Mouse (Mus musculus): ENCODE measurements around the gene Cxcl16. TPM values are rescaled to one million over a fixed set of nuclear protein-coding genes. Genes with fewer than 3 reads are reported as not detected.

Gene Cxcl16
- total and polyA plus RNA-seq, 3 experiments: not detected

DNA sequence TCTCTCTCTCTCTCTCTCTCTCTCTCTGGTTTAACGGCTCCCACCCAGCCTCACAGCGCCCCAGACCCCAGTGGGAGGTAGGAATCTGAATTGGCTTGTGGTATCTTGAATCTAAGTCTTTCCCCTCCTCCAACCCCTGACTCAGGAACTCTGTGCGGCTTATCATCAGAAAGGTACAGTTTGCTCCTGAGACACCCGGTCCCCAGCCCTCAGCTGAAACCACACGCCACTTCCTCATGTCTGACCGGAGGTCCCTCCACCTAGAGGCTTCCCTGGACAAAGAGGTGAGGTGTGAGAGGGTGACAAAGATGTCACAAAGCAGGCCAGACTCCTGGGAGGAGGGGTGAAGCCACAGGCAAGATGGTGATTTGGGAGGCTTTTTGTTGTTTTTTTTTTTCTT is 22.4 kb downstream of the Cxcl16 start:
- Histone ChIP-seq H3K4me1 (ENCODE audit: insufficient read depth, low read depth, low read length) (peaks cover 56% of the 10 kb centered on the region), H3K9me3 (replicated peaks) (no peaks in the 10 kb centered on the region), H3K36me3 (replicated peaks) (peaks cover 85% of the 10 kb centered on the region), H3K4me3 (ENCODE audit: low read depth, low read length) (no peak overlapping the region; the same call in 1 of the 2 replicates), H3K27me3 (ENCODE audit: insufficient read depth, low read length) (no peaks in the 10 kb centered on the region)
- DNase-seq (ENCODE audit: low spot score) (no peak), ATAC-seq (ENCODE audit: extremely low read depth, insufficient number of reproducible peaks, low FRiP score, poor library complexity, severe bottlenecking) (0 out of 2 replicates have a peak, but pooled peaks have one; percentile 9)
- TF ChIP-seq GATA2 (IDR thresholded peaks at IDR 0.05; ENCODE audit: borderline replicate concordance, low read depth, low read length) (no peak), TAL1 (conservative IDR thresholded peaks at IDR 0.05; ENCODE audit: low read depth, low read length) (no peak), GATA1 (IDR thresholded peaks at IDR 0.05; ENCODE audit: borderline replicate concordance, low read length) (no peak), CTCF (IDR thresholded peaks at IDR 0.05; ENCODE audit: low read depth, low read length) (no peak), POLR2AphosphoS5 (IDR thresholded peaks at IDR 0.05; ENCODE audit: insufficient replicate concordance, low read depth, low read length) (no peak)

DNA sequence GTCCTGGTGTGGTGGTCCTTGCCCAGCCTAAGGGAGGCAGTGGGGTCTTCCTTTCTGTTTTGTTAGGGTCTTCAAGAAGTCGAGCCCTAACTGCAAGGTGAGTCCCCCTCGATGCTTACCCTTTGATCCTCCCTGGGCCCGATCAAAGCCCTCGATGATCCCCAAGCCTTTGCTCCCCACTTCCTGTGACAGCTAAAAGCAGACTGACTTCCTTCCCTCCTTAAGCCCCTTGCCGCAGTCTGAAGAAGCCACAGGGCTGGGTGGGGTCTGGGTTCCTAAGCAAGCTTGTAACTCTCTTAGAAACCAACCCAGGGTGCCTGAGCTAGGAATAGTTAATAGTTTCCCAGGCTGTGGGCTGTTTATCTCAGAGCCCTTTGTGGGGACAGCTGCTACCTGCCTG is 24.3 kb downstream of the Cxcl16 start:
- DNase-seq (ENCODE audit: low spot score): no peak
- ATAC-seq (ENCODE audit: extremely low read depth, insufficient number of reproducible peaks, low FRiP score, poor library complexity, severe bottlenecking): no peak
- Histone ChIP-seq H3K9me3 (replicated peaks) (no peaks in the 10 kb centered on the region), H3K4me1 (ENCODE audit: insufficient read depth, low read depth, low read length) (peaks cover 66% of the 10 kb centered on the region), H3K27me3 (ENCODE audit: insufficient read depth, low read length) (no peaks in the 10 kb centered on the region), H3K36me3 (replicated peaks) (peaks cover 69% of the 10 kb centered on the region), H3K4me3 (ENCODE audit: low read depth, low read length) (no peak overlapping the region)
- TF ChIP-seq GATA2 (IDR thresholded peaks at IDR 0.05; ENCODE audit: borderline replicate concordance, low read depth, low read length): no peak
- no peak for TF ChIP-seq TAL1 (conservative IDR thresholded peaks at IDR 0.05; ENCODE audit: low read depth, low read length)
- no peak for TF ChIP-seq CTCF (IDR thresholded peaks at IDR 0.05; ENCODE audit: low read depth, low read length)
- TF ChIP-seq POLR2AphosphoS5 (IDR thresholded peaks at IDR 0.05; ENCODE audit: insufficient replicate concordance, low read depth, low read length): no peak
- TF ChIP-seq GATA1 (IDR thresholded peaks at IDR 0.05; ENCODE audit: borderline replicate concordance, low read length): no peak

DNA sequence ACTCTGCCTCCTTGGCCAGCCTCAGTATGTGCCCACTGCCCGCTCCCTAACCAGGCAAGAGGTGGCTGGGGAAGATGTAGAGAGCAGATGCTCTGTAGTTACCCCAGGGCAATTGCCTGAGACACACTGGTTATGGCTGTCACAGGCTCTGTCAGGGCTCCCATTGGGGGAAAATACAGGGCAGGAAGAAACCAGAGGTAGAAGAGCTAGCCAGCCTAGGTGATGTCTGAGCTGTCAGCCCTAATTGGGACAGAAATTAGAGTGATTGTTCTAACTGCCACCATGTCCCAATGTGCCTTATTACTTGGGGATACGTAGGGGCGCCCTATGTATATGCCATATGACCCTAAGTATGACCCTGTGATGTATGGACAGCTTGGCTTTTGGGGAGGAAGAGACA is 25.8 kb downstream of the Cxcl16 start:
- Histone ChIP-seq H3K4me3 (ENCODE audit: low read depth, low read length) (peak overlapping the region; percentile 79), H3K4me1 (ENCODE audit: insufficient read depth, low read depth, low read length) (peaks cover 66% of the 10 kb centered on the region), H3K36me3 (replicated peaks) (peaks cover 53% of the 10 kb centered on the region), H3K27me3 (ENCODE audit: insufficient read depth, low read length) (peaks cover 7% of the 10 kb centered on the region), H3K9me3 (replicated peaks) (no peaks in the 10 kb centered on the region)
- TF ChIP-seq POLR2AphosphoS5 (IDR thresholded peaks at IDR 0.05; ENCODE audit: insufficient replicate concordance, low read depth, low read length): no peak
- no peak for TF ChIP-seq TAL1 (conservative IDR thresholded peaks at IDR 0.05; ENCODE audit: low read depth, low read length)
- no peak for ATAC-seq (ENCODE audit: extremely low read depth, insufficient number of reproducible peaks, low FRiP score, poor library complexity, severe bottlenecking)
- no peak for DNase-seq (ENCODE audit: low spot score)

DNA sequence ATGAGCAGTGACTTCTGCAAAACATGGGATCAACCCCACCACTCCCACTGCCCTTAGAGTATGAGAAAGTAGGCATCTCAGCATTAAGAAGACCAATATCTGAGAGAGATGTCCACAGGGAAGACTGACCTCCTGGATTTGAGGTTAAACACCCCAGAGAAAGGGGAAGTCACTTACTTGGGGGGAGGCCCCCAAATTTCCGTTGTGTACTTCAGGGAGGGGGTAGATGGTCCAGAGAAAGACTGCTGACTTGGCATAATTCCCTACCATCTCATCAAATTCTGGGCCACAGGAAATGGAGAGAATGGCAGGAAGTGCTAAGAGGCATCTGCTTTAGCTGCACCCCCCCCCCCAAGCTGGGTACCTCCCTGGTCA is 26.2 kb downstream of the Cxcl16 start:
- H3K36me3 ChIP-seq (replicated peaks): peaks cover 49% of the 10 kb centered on the region
- ATAC-seq (ENCODE audit: extremely low read depth, insufficient number of reproducible peaks, low FRiP score, poor library complexity, severe bottlenecking) (peak; percentile 10; the same call in 1 of the 2 replicates), DNase-seq (ENCODE audit: low spot score) (peak; percentile 48)
- H3K4me1 ChIP-seq (ENCODE audit: insufficient read depth, low read depth, low read length): peaks cover 66% of the 10 kb centered on the region
- no peak for TF ChIP-seq TAL1 (conservative IDR thresholded peaks at IDR 0.05; ENCODE audit: low read depth, low read length)
- no peak for TF ChIP-seq GATA1 (IDR thresholded peaks at IDR 0.05; ENCODE audit: borderline replicate concordance, low read length)
- no peak for TF ChIP-seq CTCF (IDR thresholded peaks at IDR 0.05; ENCODE audit: low read depth, low read length)
- no peak for TF ChIP-seq GATA2 (IDR thresholded peaks at IDR 0.05; ENCODE audit: borderline replicate concordance, low read depth, low read length)
- TF ChIP-seq POLR2AphosphoS5 (IDR thresholded peaks at IDR 0.05; ENCODE audit: insufficient replicate concordance, low read depth, low read length): no peak
- peak overlapping the region; percentile 79 for H3K4me3 ChIP-seq (ENCODE audit: low read depth, low read length)
- peaks cover 7% of the 10 kb centered on the region for H3K27me3 ChIP-seq (ENCODE audit: insufficient read depth, low read length)
- H3K9me3 ChIP-seq (replicated peaks): no peaks in the 10 kb centered on the region

DNA sequence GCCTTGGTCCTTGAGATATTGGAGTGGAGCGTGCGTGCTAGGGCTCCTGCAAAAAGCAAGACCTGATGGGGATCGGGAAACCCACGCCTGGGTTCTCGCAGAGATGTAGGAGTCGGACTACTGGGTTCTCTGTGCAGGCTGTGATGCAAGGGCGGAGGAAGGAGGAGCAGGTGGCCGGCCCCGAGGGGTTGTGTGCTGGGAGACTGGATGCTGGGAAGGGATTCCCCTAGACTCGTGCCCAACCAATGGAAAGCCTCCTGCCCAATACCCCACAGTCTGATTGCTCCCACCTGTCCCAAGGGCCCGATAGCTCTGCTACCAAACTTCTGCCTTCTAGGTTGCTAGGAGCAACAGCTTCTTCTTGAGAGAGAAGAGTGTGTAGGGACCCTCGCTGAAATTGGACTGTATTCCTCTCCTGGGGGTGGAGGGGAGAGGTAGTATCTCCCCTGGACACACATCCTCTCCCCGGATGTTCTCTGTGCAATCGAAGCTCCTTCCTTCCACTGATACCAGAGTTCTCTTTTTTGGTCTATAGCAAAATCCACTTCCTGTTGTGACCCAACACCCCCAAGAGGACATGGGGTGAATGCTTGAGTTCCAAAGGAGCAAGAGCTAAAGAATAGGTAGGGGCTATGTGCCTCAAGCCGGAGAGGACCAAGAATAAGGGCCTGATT is 26.8 kb downstream of the Cxcl16 start:
- Histone ChIP-seq H3K27me3 (ENCODE audit: insufficient read depth, low read length) (peaks cover 7% of the 10 kb centered on the region), H3K36me3 (replicated peaks) (peaks cover 44% of the 10 kb centered on the region), H3K9me3 (replicated peaks) (no peaks in the 10 kb centered on the region), H3K4me1 (ENCODE audit: insufficient read depth, low read depth, low read length) (peaks cover 63% of the 10 kb centered on the region), H3K4me3 (ENCODE audit: low read depth, low read length) (peak overlapping the region; percentile 79)
- DNase-seq (ENCODE audit: low spot score) (peak; percentile 63), ATAC-seq (ENCODE audit: extremely low read depth, insufficient number of reproducible peaks, low FRiP score, poor library complexity, severe bottlenecking) (peak; percentile 10; the same call in 1 of the 2 replicates)
- TF ChIP-seq CTCF (IDR thresholded peaks at IDR 0.05; ENCODE audit: low read depth, low read length): no peak
- TF ChIP-seq POLR2AphosphoS5 (IDR thresholded peaks at IDR 0.05; ENCODE audit: insufficient replicate concordance, low read depth, low read length): no peak
- TF ChIP-seq TAL1 (conservative IDR thresholded peaks at IDR 0.05; ENCODE audit: low read depth, low read length): no peak
- no peak for TF ChIP-seq GATA1 (IDR thresholded peaks at IDR 0.05; ENCODE audit: borderline replicate concordance, low read length)
- TF ChIP-seq GATA2 (IDR thresholded peaks at IDR 0.05; ENCODE audit: borderline replicate concordance, low read depth, low read length): no peak

DNA sequence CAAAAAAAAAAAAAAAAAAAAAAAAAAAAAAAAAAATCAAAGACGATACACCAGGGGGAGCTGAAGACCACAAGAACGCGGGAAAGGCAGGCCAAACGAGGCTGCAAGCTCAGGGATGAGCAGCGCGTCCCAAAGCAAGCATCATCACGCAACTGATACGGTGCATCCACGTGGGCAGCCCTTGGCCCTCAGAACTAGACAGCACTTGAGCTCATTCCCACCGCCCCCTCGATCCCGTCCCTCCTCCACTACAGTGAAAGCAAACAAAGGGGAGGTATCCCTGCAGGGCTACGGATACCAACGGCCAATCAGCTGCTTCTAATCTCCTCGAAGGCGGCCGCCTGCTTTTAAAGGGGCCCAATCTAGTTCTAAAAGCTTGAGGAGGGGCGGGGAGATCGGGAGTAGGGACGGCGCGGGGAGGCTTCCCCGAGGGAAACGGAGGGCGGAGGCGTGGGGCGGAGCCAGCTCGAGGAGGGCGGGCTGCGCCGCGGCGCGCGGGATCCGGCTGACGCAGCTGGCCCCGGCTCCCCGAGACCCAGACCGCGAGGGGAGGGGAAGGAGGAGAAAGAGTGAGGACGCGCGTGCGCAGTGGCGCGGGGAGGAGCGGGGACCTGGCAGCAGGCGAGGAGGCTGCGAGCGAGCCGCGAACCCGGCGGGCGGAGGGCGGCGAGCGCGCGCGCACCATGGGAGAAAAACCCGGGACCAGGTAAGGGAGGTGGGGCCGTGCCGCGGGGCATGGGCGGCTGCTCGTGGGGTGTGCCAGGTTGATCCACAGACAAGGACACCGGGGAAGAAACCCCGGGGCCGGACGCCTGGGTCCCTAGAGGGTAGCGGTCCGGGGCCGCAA is 27.5 kb downstream of the Cxcl16 start, which contains the start of gene Arrb2:
TSS of gene Arrb2 (plus strand) at position 588 of the 847 bp plus-strand sequence.
- Histone ChIP-seq H3K4me3 (ENCODE audit: low read depth, low read length) (peak within 1 kb of the TSS; percentile 79), H3K4me1 (ENCODE audit: insufficient read depth, low read depth, low read length) (peaks cover 55% of the 10 kb centered on the region), H3K27me3 (ENCODE audit: insufficient read depth, low read length) (peaks cover 7% of the 10 kb centered on the region), H3K36me3 (replicated peaks) (peaks cover 37% of the 10 kb centered on the region), H3K9me3 (replicated peaks) (no peaks in the 10 kb centered on the region)
- TF ChIP-seq POLR2AphosphoS5 (IDR thresholded peaks at IDR 0.05; ENCODE audit: insufficient replicate concordance, low read depth, low read length) (no peak), TAL1 (conservative IDR thresholded peaks at IDR 0.05; ENCODE audit: low read depth, low read length) (no peak), GATA2 (IDR thresholded peaks at IDR 0.05; ENCODE audit: borderline replicate concordance, low read depth, low read length) (no peak), CTCF (IDR thresholded peaks at IDR 0.05; ENCODE audit: low read depth, low read length) (no peak), GATA1 (IDR thresholded peaks at IDR 0.05; ENCODE audit: borderline replicate concordance, low read length) (no peak)
- peak; percentile 98 for DNase-seq (ENCODE audit: low spot score)
- ATAC-seq (ENCODE audit: extremely low read depth, insufficient number of reproducible peaks, low FRiP score, poor library complexity, severe bottlenecking): peak; percentile 82
